Mouse (Mus musculus) heart, adult 2 months (tissue): ENCODE results near the gene Prr15l.

Source experiments
- CTCF ChIP-seq: fragments of 200-600 bp; IDR thresholded peaks from 2 replicates; pipeline ENCODE4 v1.8.1; 2022; ENCODE audit warnings: antibody characterized with exemption, mild to moderate bottlenecking, moderate library complexity
- EP300 ChIP-seq: fragments of 200-500 bp; IDR thresholded peaks from 2 replicates; pipeline ENCODE4 v1.6.1; 2011; ENCODE audit warnings: low read depth, low read length, control low read depth; ENCODE audit not compliant: insufficient read depth
- POLR2A ChIP-seq: fragments of 200-500 bp; IDR thresholded peaks from 2 replicates; pipeline ENCODE4 v1.6.1; 2011; ENCODE audit warnings: mild to moderate bottlenecking, low read depth, low read length, control low read depth; ENCODE audit not compliant: insufficient read depth

GRCm38 (mm10) chr11:96916044-96916884 lies 11.6 kb upstream of the Prr15l start, which contains the start of gene Cdk5rap3:
- TF ChIP-seq POLR2A (peak; percentile 89), CTCF (peak; percentile 84), EP300 (peak; percentile 78)
